Mouse (Mus musculus) stomach, embryonic 16.5 days (tissue): ENCODE results near the gene Mybphl. TPM values are rescaled to one million over a fixed set of nuclear protein-coding genes. Genes with fewer than 3 reads are reported as not detected.

ENCODE experiments used
- ATAC-seq: fragments of 200-750 bp; cut with Nextera tagmentation; 2 replicates; pipeline ENCODE4 v1.8.0; 2017; ENCODE audit warnings: moderate number of reproducible peaks, moderate TSS enrichment; ENCODE audit not compliant: insufficient read depth, low FRiP score
- H3K27ac ChIP-seq: fragments of 300-500 bp; sonication (generic); 2 replicates; pipeline ENCODE4 v1.5.1; 2014; ENCODE audit warnings: low read length
- H3K27me3 ChIP-seq: fragments of 300-500 bp; sonication (generic); 2 replicates; pipeline ENCODE4 v1.6.1; 2014; ENCODE audit warnings: low read length, control low read depth, mixed read lengths; ENCODE audit not compliant: control insufficient read depth, insufficient read depth
- H3K36me3 ChIP-seq: fragments of 300-500 bp; sonication (generic); 2 replicates; pipeline ENCODE4 v1.6.1; 2014; ENCODE audit warnings: low read length; ENCODE audit not compliant: control insufficient read depth, insufficient read depth
- H3K4me1 ChIP-seq: fragments of 300-500 bp; sonication (generic); 2 replicates; pipeline ENCODE4 v1.6.1; 2014; ENCODE audit warnings: low read length, control low read depth, mixed read lengths; ENCODE audit not compliant: control insufficient read depth, insufficient read depth
- H3K4me2 ChIP-seq: fragments of 300-500 bp; sonication (generic); 2 replicates; pipeline ENCODE4 v1.6.1; 2014; ENCODE audit warnings: low read depth, low read length, mixed read lengths
- H3K4me3 ChIP-seq: fragments of 300-500 bp; sonication (generic); replicated peaks from 2 replicates; pipeline ENCODE4 v1.5.1; 2014; ENCODE audit warnings: mild to moderate bottlenecking, low read length
- H3K9ac ChIP-seq: fragments of 300-500 bp; sonication (generic); 2 replicates; pipeline ENCODE4 v1.6.1; 2014; ENCODE audit warnings: low read length
- H3K9me3 ChIP-seq: fragments of 300-500 bp; sonication (generic); replicated peaks from 2 replicates; pipeline ENCODE4 v1.6.1; 2016; ENCODE audit warnings: low read length, control low read depth; ENCODE audit not compliant: control insufficient read depth
- WGBS: fragments of 180-500 bp; shearing (Covaris S2); extraction: QIAGEN DNeasy Blood & Tissue Kit; methylation state at CpG from one replicate; pipeline ENCODE4 v1.1.7; 2014; 5-methylcytosine and 5-hydroxymethylcytosine counted together
- polyA plus RNA-seq: library from polyadenylated mRNA; unstranded; fragments of >200 nt; fragmentation: Nextera tagmentation; extraction: Ambion mirVana; gene quantifications from 2 replicates; pipeline ENCODE4 v1.2.1, GENCODE M21; 2015

Mybphl gene
- polyA plus RNA-seq, 1 experiment from 2014 or later = not detected

- WGBS = 78% methylated on average over 5 of the region's 5 CpGs
- H3K4me3 ChIP-seq = no peak overlapping the region
- peaks cover 3% of the 10 kb centered on the region; the same call in 1 of the 2 replicates for H3K4me1 ChIP-seq
- H3K27me3 ChIP-seq = no peaks in the 10 kb centered on the region
- H3K9me3 ChIP-seq = no peaks in the 10 kb centered on the region
- H3K27ac ChIP-seq = no peak overlapping the region
- H3K9ac ChIP-seq = no peak overlapping the region
- H3K4me2 ChIP-seq = no peak overlapping the region
- no peak for ATAC-seq
- H3K36me3 ChIP-seq = 0 out of 2 replicates have a peak, but pooled peaks cover 4% of the 10 kb centered on the region
These were observed 35.7 kb downstream of the Mybphl start for GRCm38 (mm10) chr3:108400442-108400841.

GRCm38 (mm10) chr3:108401692-108402527 is 37.2 kb downstream of the Mybphl start:
- Histone ChIP-seq H3K4me2 (peak overlapping the region; percentile 45), H3K36me3 (peaks cover 3% of the 10 kb centered on the region; the same call in 1 of the 2 replicates), H3K27me3 (no peaks in the 10 kb centered on the region), H3K9me3 (no peaks in the 10 kb centered on the region), H3K27ac (peak overlapping the region; percentile 77), H3K4me3 (no peak overlapping the region), H3K4me1 (peaks cover 9% of the 10 kb centered on the region; the same call in 1 of the 2 replicates), H3K9ac (peak overlapping the region; percentile 41; the same call in 1 of the 2 replicates)
- peak; percentile 91 for ATAC-seq
- 29% methylated on average over 22 of the region's 22 CpGs for WGBS

GRCm38 (mm10) chr3:108402528-108402920 is 37.8 kb downstream of the Mybphl start:
- ATAC-seq = no peak
- no peaks in the 10 kb centered on the region for H3K9me3 ChIP-seq
- no peak overlapping the region for H3K4me2 ChIP-seq
- H3K4me3 ChIP-seq = no peak overlapping the region
- 85% methylated on average over 15 of the region's 15 CpGs for WGBS
- no peaks in the 10 kb centered on the region; the same call in 1 of the 2 replicates for H3K36me3 ChIP-seq
- H3K27me3 ChIP-seq = no peaks in the 10 kb centered on the region
- no peak overlapping the region for H3K9ac ChIP-seq
- H3K4me1 ChIP-seq = peaks cover 9% of the 10 kb centered on the region; the same call in 1 of the 2 replicates
- H3K27ac ChIP-seq = peak overlapping the region; percentile 77

- no peaks in the 10 kb centered on the region; the same call in 1 of the 2 replicates for H3K36me3 ChIP-seq
- no peak overlapping the region for H3K27ac ChIP-seq
- WGBS = 47% methylated on average over 13 of the region's 14 CpGs
- no peak for ATAC-seq
- H3K4me3 ChIP-seq = no peak overlapping the region
- no peaks in the 10 kb centered on the region for H3K9me3 ChIP-seq
- H3K27me3 ChIP-seq = no peaks in the 10 kb centered on the region
- no peak overlapping the region for H3K4me2 ChIP-seq
- peak overlapping the region; percentile 52; the same call in 1 of the 2 replicates for H3K9ac ChIP-seq
- H3K4me1 ChIP-seq = peaks cover 19% of the 10 kb centered on the region
These were observed 41.0 kb downstream of the Mybphl start for GRCm38 (mm10) chr3:108405536-108406305.

- no peaks in the 10 kb centered on the region for H3K9me3 ChIP-seq
- no peak overlapping the region for H3K9ac ChIP-seq
- H3K27ac ChIP-seq = no peak overlapping the region
- no peak overlapping the region for H3K4me3 ChIP-seq
- no peaks in the 10 kb centered on the region for H3K27me3 ChIP-seq
- no peak overlapping the region for H3K4me2 ChIP-seq
- H3K36me3 ChIP-seq = no peaks in the 10 kb centered on the region; the same call in 1 of the 2 replicates
- no peak for ATAC-seq
- 87% methylated on average over 24 of the region's 24 CpGs for WGBS
- peaks cover 25% of the 10 kb centered on the region for H3K4me1 ChIP-seq
These were observed 41.7 kb downstream of the Mybphl start for GRCm38 (mm10) chr3:108406306-108406885.

- no peaks in the 10 kb centered on the region for H3K27me3 ChIP-seq
- peaks cover 15% of the 10 kb centered on the region for H3K36me3 ChIP-seq
- H3K4me2 ChIP-seq = no peak overlapping the region
- no peak overlapping the region for H3K9ac ChIP-seq
- 85% methylated on average over 8 of the region's 8 CpGs for WGBS
- H3K4me1 ChIP-seq = peaks cover 30% of the 10 kb centered on the region
- H3K27ac ChIP-seq = no peak overlapping the region
- no peak overlapping the region for H3K4me3 ChIP-seq
- no peak for ATAC-seq
- H3K9me3 ChIP-seq = peaks cover 8% of the 10 kb centered on the region
These were observed 43.9 kb downstream of the Mybphl start for GRCm38 (mm10) chr3:108408517-108409008.

GRCm38 (mm10) chr3:108409656-108410358 is 45.1 kb downstream of the Mybphl start:
- Histone ChIP-seq H3K27me3 (no peaks in the 10 kb centered on the region), H3K27ac (no peak overlapping the region; the same call in 1 of the 2 replicates), H3K4me3 (no peak overlapping the region; the same call in 1 of the 2 replicates), H3K9me3 (peaks cover 15% of the 10 kb centered on the region), H3K36me3 (peaks cover 23% of the 10 kb centered on the region), H3K4me1 (peaks cover 31% of the 10 kb centered on the region), H3K9ac (peak overlapping the region; percentile 64; the same call in 1 of the 2 replicates), H3K4me2 (peak overlapping the region; percentile 49; the same call in 1 of the 2 replicates)
- WGBS = 46% methylated on average over 8 of the region's 8 CpGs
- no peak for ATAC-seq

- peaks cover 23% of the 10 kb centered on the region for H3K36me3 ChIP-seq
- no peak for ATAC-seq
- H3K4me1 ChIP-seq = peaks cover 35% of the 10 kb centered on the region
- no peaks in the 10 kb centered on the region for H3K27me3 ChIP-seq
- no peak overlapping the region; the same call in 1 of the 2 replicates for H3K27ac ChIP-seq
- WGBS = 23% methylated on average over 5 of the region's 5 CpGs
- peak overlapping the region; percentile 49 for H3K4me2 ChIP-seq
- peaks cover 15% of the 10 kb centered on the region for H3K9me3 ChIP-seq
- peak overlapping the region; percentile 64 for H3K9ac ChIP-seq
- peak overlapping the region; percentile 27 for H3K4me3 ChIP-seq
These were observed 45.6 kb downstream of the Mybphl start for GRCm38 (mm10) chr3:108410359-108410714.
